ENCODE assay signal across 36 mouse cellular contexts in genomic region chr6:146781566-146781965, GRCm38 (mm10). TPM values are rescaled to one million over a fixed set of nuclear protein-coding genes. Genes with fewer than 3 reads are reported as not detected.
"Had no signal": no experiment of that assay in that cellular context is flagged by ENCODE, and none has a peak within 500 bp of the region (broad histone marks: within the 10 kb centered on the region; RNA-seq: fewer than 3 reads in every experiment).

No protein-coding gene starts in this region.

- H3K4me3 ChIP-seq: heart, embryonic 10.5 days; heart, embryonic 12.5 days; heart, embryonic 13.5 days; heart, embryonic 15.5 days; hindbrain, embryonic 10.5 days; hindbrain, embryonic 12.5 days; hindbrain, embryonic 13.5 days; hindbrain, embryonic 15.5 days; intestine, embryonic 15.5 days; kidney, embryonic 15.5 days; layer of hippocampus, adult 2 months had no signal

- ATAC-seq: hindbrain, embryonic 16.5 days; hindbrain, postnatal 0 days; inflammation-experienced regulatory T-cells, adult 6 months; intestine, embryonic 15.5 days; intestine, embryonic 16.5 days; intestine, postnatal 0 days had no signal

- H3K27ac ChIP-seq: heart, embryonic 10.5 days; heart, embryonic 13.5 days; heart, embryonic 15.5 days; hindbrain, embryonic 10.5 days; hindbrain, embryonic 12.5 days; hindbrain, embryonic 13.5 days; hindbrain, embryonic 14.5 days; hindbrain, embryonic 15.5 days; hindbrain, postnatal 0 days; intestine, embryonic 15.5 days; kidney, embryonic 15.5 days; kidney, postnatal 0 days; layer of hippocampus, adult 2 months had no signal

- H3K27me3 ChIP-seq: heart, embryonic 12.5 days; heart, embryonic 13.5 days; heart, embryonic 15.5 days; hindbrain, embryonic 12.5 days; hindbrain, embryonic 13.5 days; hindbrain, embryonic 15.5 days; intestine, embryonic 15.5 days; kidney, embryonic 15.5 days had no signal

- H3K36me3 ChIP-seq: hindbrain, embryonic 12.5 days; hindbrain, embryonic 15.5 days; intestine, embryonic 15.5 days had no signal

- H3K4me2 ChIP-seq: heart, embryonic 11.5 days; heart, embryonic 12.5 days; heart, embryonic 13.5 days; heart, embryonic 15.5 days; hindbrain, embryonic 12.5 days; hindbrain, embryonic 13.5 days; hindbrain, embryonic 14.5 days; hindbrain, embryonic 15.5 days; intestine, embryonic 15.5 days; kidney, embryonic 15.5 days had no signal

- H3K9ac ChIP-seq: heart, embryonic 12.5 days; heart, embryonic 13.5 days; heart, embryonic 15.5 days; hindbrain, embryonic 12.5 days; hindbrain, embryonic 13.5 days; hindbrain, embryonic 14.5 days; hindbrain, embryonic 15.5 days; intestine, embryonic 15.5 days; kidney, embryonic 15.5 days had no signal

- DNase-seq: heart, postnatal 10 days; heart, postnatal 14 days; heart, postnatal 36 days; heart, postnatal 4 days; kidney, adult 11 months; kidney, adult 18-20 months; kidney, adult 2 months; kidney, adult 8-10 months; kidney, adult 9 months; kidney, postnatal 10 days; kidney, postnatal 14 days; kidney, postnatal 25 days; kidney, postnatal 36 days; kidney, postnatal 4 days; layer of hippocampus, adult 9-11 months; layer of hippocampus, postnatal 36 days had no signal

- H3K4me1 ChIP-seq: hindbrain, embryonic 13.5 days; hindbrain, embryonic 15.5 days; intestine, embryonic 15.5 days; kidney, embryonic 15.5 days had no signal

- H3K9me3 ChIP-seq: heart, embryonic 10.5 days; heart, embryonic 15.5 days; hindbrain, embryonic 12.5 days; hindbrain, embryonic 13.5 days; intestine, embryonic 15.5 days had no signal

RNA-seq across cellular contexts. Expression of gene Arntl2, which starts 14.3 kb away (rescaled TPM):
- total RNA-seq: hematopoietic stem cell, adult 5-6 weeks had no signal
